Mouse (Mus musculus) cerebellum, adult 2 months (tissue): ENCODE data around the gene Slc16a14.

Source experiments
- CTCF ChIP-seq: fragments of 200-500 bp; IDR thresholded peaks from 2 replicates; pipeline ENCODE4 v1.5.1; 2011; ENCODE audit warnings: low read depth, mild to moderate bottlenecking, control low read depth, low read length, moderate library complexity, borderline replicate concordance; ENCODE audit not compliant: insufficient read depth
- POLR2A ChIP-seq: fragments of 200-500 bp; IDR thresholded peaks from 2 replicates; pipeline ENCODE4 v1.6.1; 2011; ENCODE audit warnings: low read length, control low read depth, borderline replicate concordance; ENCODE audit not compliant: insufficient read depth

- TF ChIP-seq POLR2A (no peak), CTCF (no peak)
Measured at GRCm38 (mm10) chr1:84935668-84936067, 734 bp upstream of the Slc16a14 start.
